Mouse (Mus musculus) heart, embryonic 11.5 days (tissue): ENCODE measurements around the gene Ssu2. TPM values are rescaled to one million over a fixed set of nuclear protein-coding genes. Genes with fewer than 3 reads are reported as not detected.

Experiments
- ATAC-seq: fragments of 200-750 bp; cut with Nextera tagmentation; replicated peaks from 2 replicates; pipeline ENCODE4 v1.8.0; 2017; ENCODE audit warnings: moderate library complexity; ENCODE audit not compliant: insufficient number of reproducible peaks, low FRiP score, low TSS enrichment
- H3K27ac ChIP-seq: fragments of 300-500 bp; sonication (generic); 2 replicates; pipeline ENCODE4 v1.5.1; 2014; ENCODE audit warnings: mild to moderate bottlenecking, low read depth, low read length
- H3K27me3 ChIP-seq: fragments of 300-500 bp; sonication (generic); 2 replicates; pipeline ENCODE4 v1.6.1; 2014; ENCODE audit warnings: mild to moderate bottlenecking, low read length, mixed read lengths; ENCODE audit not compliant: control insufficient read depth, insufficient read depth
- H3K36me3 ChIP-seq: fragments of 300-500 bp; sonication (generic); 2 replicates; pipeline ENCODE4 v1.6.1; 2014; ENCODE audit warnings: mild to moderate bottlenecking, low read length, moderate library complexity, mixed read lengths; ENCODE audit not compliant: control insufficient read depth, insufficient read depth
- H3K4me1 ChIP-seq: fragments of 300-500 bp; sonication (generic); 2 replicates; pipeline ENCODE4 v1.6.1; 2014; ENCODE audit warnings: low read length; ENCODE audit not compliant: control insufficient read depth, insufficient read depth
- H3K4me2 ChIP-seq: fragments of 300-500 bp; sonication (generic); 2 replicates; pipeline ENCODE4 v1.6.1; 2014; ENCODE audit warnings: mild to moderate bottlenecking, moderate library complexity
- H3K4me3 ChIP-seq: fragments of 300-500 bp; sonication (generic); 2 replicates; pipeline ENCODE4 v1.5.1; 2014; ENCODE audit warnings: low read depth, low read length
- H3K9ac ChIP-seq: fragments of 300-500 bp; sonication (generic); 2 replicates; pipeline ENCODE4 v1.6.1; 2014; ENCODE audit warnings: mild to moderate bottlenecking, low read depth, low read length, moderate library complexity
- H3K9me3 ChIP-seq: fragments of 300-500 bp; sonication (generic); replicated peaks from 2 replicates; pipeline ENCODE4 v1.6.1; 2016; ENCODE audit warnings: low read length; ENCODE audit not compliant: control insufficient read depth
- WGBS: fragments of 180-500 bp; shearing (Covaris S2); extraction: QIAGEN DNeasy Blood & Tissue Kit; methylation state at CpG from one replicate; pipeline ENCODE4 v1.1.7; 2014; ENCODE audit not compliant: insufficient replicate concordance; 5-methylcytosine and 5-hydroxymethylcytosine counted together
- polyA plus RNA-seq: library from polyadenylated mRNA; unstranded; fragments of >200 nt; fragmentation: Nextera tagmentation; extraction: Ambion mirVana; gene quantifications from 2 replicates; pipeline ENCODE4 v1.2.1, GENCODE M21; 2014

The Ssu2 gene
- polyA plus RNA-seq, 1 experiment from 2014 or later, result 0.37 TPM

DNA sequence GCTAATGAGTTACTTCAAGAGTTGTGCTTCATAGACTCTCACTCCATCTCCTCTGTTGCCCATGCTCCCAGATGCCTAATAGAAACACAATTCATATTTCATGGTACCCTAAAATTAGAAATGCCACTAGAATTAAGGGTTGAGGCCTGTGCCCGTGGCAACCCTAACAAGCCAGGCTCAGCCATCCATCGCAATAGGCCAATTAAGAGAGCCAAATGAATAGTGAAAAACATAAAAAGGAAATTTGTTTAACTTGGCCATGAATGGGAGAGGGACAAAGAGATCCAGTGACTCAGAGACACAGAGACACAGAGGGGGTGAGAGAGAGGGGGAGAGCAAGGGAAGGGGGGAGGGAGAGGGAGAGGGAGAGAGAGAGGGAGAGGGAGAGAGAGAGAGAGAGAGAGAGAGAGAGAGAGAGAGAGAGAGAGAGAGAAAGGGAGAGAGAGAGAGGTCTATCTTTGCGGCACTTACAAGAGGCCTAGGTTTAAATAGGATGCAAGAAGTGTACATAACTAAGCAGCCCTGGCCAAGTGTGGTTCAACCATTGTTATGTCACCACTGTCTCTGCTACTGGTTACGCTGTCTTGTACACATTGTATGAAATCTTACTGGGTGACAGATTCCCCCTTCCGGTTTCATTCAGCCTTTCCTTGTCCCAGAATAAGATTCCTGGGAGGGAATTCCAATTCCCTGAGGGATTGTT, 57.2 kb downstream of the Ssu2 start:
- no peaks in the 10 kb centered on the region for H3K4me1 ChIP-seq
- no peak overlapping the region for H3K27ac ChIP-seq
- no peak overlapping the region for H3K4me2 ChIP-seq
- no peaks in the 10 kb centered on the region for H3K27me3 ChIP-seq
- H3K9me3 ChIP-seq, result no peaks in the 10 kb centered on the region
- H3K36me3 ChIP-seq, result no peaks in the 10 kb centered on the region
- ATAC-seq, result no peak
- WGBS, result 85% methylated on average over 5 of the region's 5 CpGs
- no peak overlapping the region for H3K4me3 ChIP-seq
- no peak overlapping the region for H3K9ac ChIP-seq

DNA sequence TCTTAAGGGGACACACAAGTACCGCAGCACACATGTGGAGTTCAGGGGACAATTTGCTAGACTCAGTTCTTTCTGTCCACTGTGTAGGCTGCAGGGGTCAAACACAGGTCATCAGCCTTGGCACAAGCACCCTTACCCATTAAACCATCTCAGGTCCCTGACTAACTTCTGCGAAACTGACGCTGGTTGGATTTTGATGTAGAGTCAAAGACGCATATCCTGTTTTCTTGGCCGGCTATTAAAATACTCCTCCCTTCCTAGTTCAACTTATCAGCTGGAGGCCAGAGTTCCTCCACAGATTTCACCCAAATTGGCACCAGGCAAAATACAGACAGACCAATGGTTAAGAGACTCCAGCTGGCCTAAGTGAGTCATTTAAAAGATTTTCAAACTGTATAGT, 60.0 kb downstream of the Ssu2 start:
- H3K4me1 ChIP-seq, result no peaks in the 10 kb centered on the region
- H3K9me3 ChIP-seq, result no peaks in the 10 kb centered on the region
- H3K27me3 ChIP-seq, result no peaks in the 10 kb centered on the region
- no peak overlapping the region for H3K4me2 ChIP-seq
- WGBS, result 57% methylated on average over 5 of the region's 5 CpGs
- no peaks in the 10 kb centered on the region for H3K36me3 ChIP-seq
- no peak overlapping the region for H3K4me3 ChIP-seq
- no peak overlapping the region for H3K27ac ChIP-seq
- no peak for ATAC-seq
- H3K9ac ChIP-seq, result no peak overlapping the region

DNA sequence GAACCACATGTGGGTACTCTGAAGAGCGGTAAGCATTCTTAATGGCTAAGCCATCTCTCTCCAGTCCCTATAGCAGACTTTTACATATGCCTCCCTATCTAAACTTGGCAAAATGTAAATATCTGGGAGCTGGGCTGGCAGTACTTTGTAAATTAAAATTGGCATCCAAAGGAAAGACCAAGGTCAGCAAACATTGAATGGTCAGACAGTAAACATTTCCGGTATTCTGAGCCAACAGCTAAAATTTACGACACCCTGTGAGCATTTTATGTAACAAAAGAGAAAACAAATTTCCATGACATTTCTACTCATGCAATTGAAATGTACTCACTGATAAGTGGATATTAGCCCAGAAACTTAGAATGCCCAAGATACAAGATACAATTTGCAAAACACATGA, 62.6 kb downstream of the Ssu2 start:
- Histone ChIP-seq H3K27me3 (no peaks in the 10 kb centered on the region), H3K9ac (no peak overlapping the region), H3K27ac (no peak overlapping the region), H3K4me1 (no peaks in the 10 kb centered on the region), H3K36me3 (no peaks in the 10 kb centered on the region), H3K4me2 (no peak overlapping the region), H3K9me3 (no peaks in the 10 kb centered on the region), H3K4me3 (no peak overlapping the region)
- WGBS, result 91% methylated on average over 3 of the region's 3 CpGs
- no peak for ATAC-seq

DNA sequence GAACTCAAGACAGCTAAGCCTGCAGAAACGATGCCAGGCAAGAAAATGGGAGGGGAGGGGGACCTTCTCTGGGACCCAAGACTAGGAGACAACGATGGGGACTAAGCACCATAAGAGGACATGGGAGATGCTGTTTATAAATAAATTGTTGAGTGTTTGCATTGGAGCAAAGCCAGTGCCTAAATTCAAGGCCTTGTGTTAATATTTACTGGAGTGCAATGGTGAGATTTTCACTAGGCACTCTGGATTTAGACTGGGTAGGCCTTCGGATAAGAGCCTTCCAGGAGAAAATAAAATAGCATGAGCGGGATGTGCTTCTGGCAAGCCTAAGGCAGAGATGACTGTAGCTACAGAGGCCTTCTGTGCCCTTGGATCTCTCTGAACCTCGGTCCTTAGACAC, 64.9 kb downstream of the Ssu2 start:
- H3K27ac ChIP-seq, result no peak overlapping the region
- H3K4me3 ChIP-seq, result no peak overlapping the region
- no peaks in the 10 kb centered on the region for H3K9me3 ChIP-seq
- no peaks in the 10 kb centered on the region for H3K4me1 ChIP-seq
- H3K36me3 ChIP-seq, result no peaks in the 10 kb centered on the region
- no peak for ATAC-seq
- 76% methylated on average over 5 of the region's 5 CpGs for WGBS
- no peaks in the 10 kb centered on the region for H3K27me3 ChIP-seq
- H3K4me2 ChIP-seq, result no peak overlapping the region
- no peak overlapping the region for H3K9ac ChIP-seq

DNA sequence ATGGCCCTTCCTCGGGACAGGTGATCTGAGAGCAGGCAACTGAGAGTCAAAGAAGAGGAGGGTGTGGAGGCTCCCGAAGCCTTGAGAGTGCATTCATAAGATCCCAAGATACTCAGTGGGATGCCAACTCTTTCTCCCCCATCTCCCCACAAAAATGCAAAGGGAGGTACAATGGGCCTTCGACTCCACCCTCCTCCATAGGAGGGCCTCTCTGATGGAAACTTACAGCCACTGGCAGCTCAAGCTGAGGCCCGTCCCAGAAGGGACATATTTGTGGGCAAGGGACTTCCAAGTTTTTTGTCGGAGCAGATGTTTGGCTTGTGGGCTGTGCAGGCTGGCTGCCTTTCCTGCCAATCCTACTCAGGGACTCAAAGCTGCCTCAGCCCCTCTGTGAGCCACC, 67.1 kb downstream of the Ssu2 start:
- H3K27ac ChIP-seq, result no peak overlapping the region
- H3K27me3 ChIP-seq, result no peaks in the 10 kb centered on the region
- WGBS, result 53% methylated on average over 5 of the region's 5 CpGs
- no peak overlapping the region for H3K4me3 ChIP-seq
- ATAC-seq, result no peak
- H3K36me3 ChIP-seq, result peaks cover 7% of the 10 kb centered on the region; the same call in 1 of the 2 replicates
- no peak overlapping the region for H3K4me2 ChIP-seq
- no peaks in the 10 kb centered on the region for H3K9me3 ChIP-seq
- H3K9ac ChIP-seq, result no peak overlapping the region
- H3K4me1 ChIP-seq, result no peaks in the 10 kb centered on the region

DNA sequence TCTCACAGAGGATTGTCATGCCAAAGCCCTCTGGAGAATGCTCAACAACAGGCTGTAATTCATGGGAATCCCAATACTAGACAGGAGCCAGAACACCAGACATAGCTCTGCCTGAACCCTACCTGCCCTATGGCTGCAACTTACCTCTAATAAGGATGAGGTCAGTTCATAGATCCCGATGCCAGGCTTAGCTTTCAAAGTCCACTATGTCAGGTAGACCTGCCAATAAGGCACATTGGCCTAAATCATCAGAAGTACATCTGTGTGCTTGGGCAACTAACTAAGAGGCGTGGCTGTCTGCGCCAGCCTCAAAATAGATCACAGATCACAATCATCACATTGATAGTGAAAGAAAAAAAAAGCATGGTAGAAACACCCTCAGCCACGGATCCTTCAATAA, 68.4 kb downstream of the Ssu2 start:
- H3K27ac ChIP-seq, result no peak overlapping the region
- 80% methylated on average over 4 of the region's 4 CpGs for WGBS
- no peak for ATAC-seq
- H3K4me2 ChIP-seq, result no peak overlapping the region
- H3K27me3 ChIP-seq, result no peaks in the 10 kb centered on the region
- no peak overlapping the region for H3K9ac ChIP-seq
- no peak overlapping the region for H3K4me3 ChIP-seq
- no peaks in the 10 kb centered on the region for H3K9me3 ChIP-seq
- H3K4me1 ChIP-seq, result no peaks in the 10 kb centered on the region
- H3K36me3 ChIP-seq, result peaks cover 7% of the 10 kb centered on the region; the same call in 1 of the 2 replicates

DNA sequence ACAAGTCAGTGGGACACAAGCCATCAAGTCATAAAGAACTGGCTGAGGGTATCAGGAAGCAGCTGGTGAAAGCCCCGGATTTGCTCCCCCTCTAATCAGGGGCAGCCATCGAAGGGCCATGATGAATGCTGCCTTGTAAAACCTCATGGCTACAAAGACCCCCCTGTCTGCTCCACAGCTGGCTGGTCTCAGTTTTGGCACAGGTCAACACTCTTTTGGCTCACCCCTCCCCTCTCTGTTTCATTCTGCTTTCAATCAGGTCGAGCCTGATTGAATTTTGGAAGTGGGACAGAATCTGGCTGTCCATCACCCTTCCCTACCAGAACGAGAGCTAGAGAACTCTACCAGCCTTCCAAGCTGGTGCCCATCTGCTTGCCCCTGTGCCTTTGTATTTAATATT, 76.4 kb downstream of the Ssu2 start:
- Histone ChIP-seq H3K36me3 (peaks cover 3% of the 10 kb centered on the region; the same call in 1 of the 2 replicates), H3K4me2 (no peak overlapping the region), H3K9ac (no peak overlapping the region), H3K4me1 (no peaks in the 10 kb centered on the region), H3K9me3 (no peaks in the 10 kb centered on the region), H3K4me3 (no peak overlapping the region), H3K27ac (no peak overlapping the region), H3K27me3 (no peaks in the 10 kb centered on the region)
- WGBS, result 52% methylated on average over 4 of the region's 4 CpGs
- ATAC-seq, result no peak

DNA sequence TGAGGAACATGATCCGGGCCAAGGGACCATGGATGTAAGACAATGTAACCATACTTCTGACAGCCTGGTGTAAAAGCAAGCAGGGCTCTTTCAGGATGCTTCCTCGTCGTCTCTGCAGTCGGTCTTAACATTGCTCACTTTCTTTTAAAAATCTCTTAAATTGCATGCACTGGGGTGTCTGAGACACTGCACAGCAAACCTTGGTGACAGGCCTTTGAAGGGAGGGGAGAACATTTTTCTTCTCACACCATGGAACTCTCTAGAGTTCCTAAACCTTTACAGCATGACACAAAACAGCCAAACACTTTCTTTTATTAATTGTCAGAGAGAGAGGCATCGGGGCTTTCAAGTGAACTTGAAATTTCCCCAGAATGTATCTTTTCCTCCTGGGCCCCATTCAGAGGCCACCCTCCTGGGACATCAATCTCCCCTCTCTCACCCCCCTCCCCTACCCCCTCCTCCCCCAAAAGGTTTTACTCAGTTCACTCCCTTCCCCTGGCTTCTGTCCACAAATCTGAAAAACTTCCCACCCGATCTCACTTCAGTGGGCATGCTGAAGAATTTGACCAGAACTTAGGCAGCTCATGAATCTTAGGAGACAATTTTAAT, 78.4 kb downstream of the Ssu2 start:
- Histone ChIP-seq H3K36me3 (no peaks in the 10 kb centered on the region), H3K27ac (no peak overlapping the region), H3K9ac (no peak overlapping the region), H3K27me3 (no peaks in the 10 kb centered on the region), H3K4me1 (peaks cover 7% of the 10 kb centered on the region), H3K4me2 (no peak overlapping the region), H3K9me3 (no peaks in the 10 kb centered on the region), H3K4me3 (no peak overlapping the region)
- ATAC-seq, result no peak; the same call in 1 of the 2 replicates
- 47% methylated on average over 6 of the region's 6 CpGs for WGBS
